Mouse (Mus musculus): ENCODE measurements around the gene Hnrnpk. TPM values are rescaled to one million over a fixed set of nuclear protein-coding genes. Genes with fewer than 3 reads are reported as not detected.
A peak's percentile ranks its signal among the peaks of the same experiment; 100 is the strongest.

The Hnrnpk gene
- polyA plus RNA-seq, 1 experiment from 2014 or later: 1,061 TPM

DNA sequence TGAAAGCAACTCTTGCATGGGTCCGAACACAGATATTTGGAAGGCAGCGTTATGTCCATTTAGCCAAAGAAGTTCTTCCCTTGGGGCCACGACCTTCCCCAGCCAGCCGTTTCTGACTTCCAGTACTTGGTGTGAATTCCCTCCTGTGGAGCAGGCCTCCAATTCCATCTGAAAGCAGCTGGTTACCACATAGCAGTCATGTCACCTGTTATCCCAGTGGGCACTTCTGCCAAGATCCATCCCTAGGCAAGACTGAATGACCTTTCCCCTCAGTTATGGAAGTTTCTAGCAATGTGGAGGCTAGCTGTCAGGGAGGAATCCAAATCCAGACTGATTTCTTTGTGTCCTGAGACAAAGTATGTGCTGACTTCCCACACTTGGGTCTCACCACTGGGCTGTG is 17.9 kb upstream of the Hnrnpk start:
- Histone ChIP-seq H3K27me3 (ENCODE audit: control insufficient read depth, insufficient read depth, low read length) (no peaks in the 10 kb centered on the region), H3K36me3 (ENCODE audit: control insufficient read depth, insufficient read depth) (no peaks in the 10 kb centered on the region), H3K9ac (ENCODE audit: low read length) (no peak overlapping the region), H3K4me2 (ENCODE audit: low read depth, low read length) (no peak overlapping the region), H3K9me3 (replicated peaks; ENCODE audit: control insufficient read depth, low read length) (no peaks in the 10 kb centered on the region), H3K27ac (ENCODE audit: low read length) (no peak overlapping the region), H3K4me1 (ENCODE audit: control insufficient read depth, insufficient read depth, low read length) (peaks cover 12% of the 10 kb centered on the region), H3K4me3 (ENCODE audit: low read length) (no peak overlapping the region)
- 75% methylated on average over 4 of the region's 4 CpGs for WGBS
- no peak for ATAC-seq (replicated peaks; ENCODE audit: extremely low read depth, insufficient read depth, low FRiP score)

DNA sequence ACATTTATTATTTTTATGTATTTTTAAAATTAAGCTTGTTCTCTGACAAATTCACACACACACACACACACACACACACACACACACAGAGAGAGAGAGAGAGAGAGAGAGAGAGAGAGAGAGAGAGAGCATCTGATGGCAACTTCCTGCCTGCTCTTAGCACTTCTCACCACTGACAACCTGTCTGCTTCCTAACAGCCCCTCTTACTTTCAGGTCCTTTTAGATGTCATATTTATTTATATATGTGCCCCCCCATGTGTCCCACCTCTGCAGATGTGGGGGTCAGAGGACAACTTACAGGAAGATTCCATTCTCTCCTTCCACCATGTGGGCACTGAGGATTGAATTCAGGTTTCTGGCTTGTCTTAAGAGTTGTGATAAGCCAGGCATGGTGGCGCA is 16.1 kb upstream of the Hnrnpk start:
- no peaks in the 10 kb centered on the region for H3K9me3 ChIP-seq (replicated peaks; ENCODE audit: control insufficient read depth, low read length)
- H3K4me1 ChIP-seq (ENCODE audit: control insufficient read depth, insufficient read depth, low read length): peaks cover 15% of the 10 kb centered on the region
- WGBS: 88% methylated on average over 1 of the region's 1 CpGs
- H3K36me3 ChIP-seq (ENCODE audit: control insufficient read depth, insufficient read depth): no peaks in the 10 kb centered on the region
- no peak overlapping the region for H3K27ac ChIP-seq (ENCODE audit: low read length)
- no peak overlapping the region for H3K4me2 ChIP-seq (ENCODE audit: low read depth, low read length)
- no peak for ATAC-seq (replicated peaks; ENCODE audit: extremely low read depth, insufficient read depth, low FRiP score)
- no peak overlapping the region for H3K4me3 ChIP-seq (ENCODE audit: low read length)
- H3K9ac ChIP-seq (ENCODE audit: low read length): no peak overlapping the region
- H3K27me3 ChIP-seq (ENCODE audit: control insufficient read depth, insufficient read depth, low read length): no peaks in the 10 kb centered on the region

DNA sequence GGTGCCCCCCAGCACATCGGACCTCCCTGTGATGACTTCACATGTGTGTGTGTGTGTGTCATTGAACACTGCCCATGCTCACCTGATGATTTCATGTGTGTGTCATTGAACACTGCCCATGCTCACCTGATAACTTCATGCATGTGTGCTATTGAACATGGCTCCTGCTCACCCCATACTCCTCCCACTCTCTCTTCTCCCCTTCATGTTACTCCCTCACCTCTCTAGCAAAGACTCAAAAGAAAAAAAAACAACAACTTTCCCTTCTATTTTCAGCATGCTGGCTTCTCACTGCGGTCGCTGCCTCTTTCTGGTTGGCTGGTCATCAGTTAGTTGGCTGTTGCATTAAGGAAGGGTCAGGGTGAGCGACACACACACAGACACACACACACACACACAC is 15.5 kb upstream of the Hnrnpk start:
- Histone ChIP-seq H3K9ac (ENCODE audit: low read length) (no peak overlapping the region), H3K36me3 (ENCODE audit: control insufficient read depth, insufficient read depth) (no peaks in the 10 kb centered on the region), H3K4me1 (ENCODE audit: control insufficient read depth, insufficient read depth, low read length) (peaks cover 13% of the 10 kb centered on the region), H3K27ac (ENCODE audit: low read length) (no peak overlapping the region), H3K4me2 (ENCODE audit: low read depth, low read length) (no peak overlapping the region), H3K4me3 (ENCODE audit: low read length) (no peak overlapping the region), H3K9me3 (replicated peaks; ENCODE audit: control insufficient read depth, low read length) (no peaks in the 10 kb centered on the region), H3K27me3 (ENCODE audit: control insufficient read depth, insufficient read depth, low read length) (no peaks in the 10 kb centered on the region)
- 82% methylated on average over 4 of the region's 4 CpGs for WGBS
- ATAC-seq (replicated peaks; ENCODE audit: extremely low read depth, insufficient read depth, low FRiP score): no peak

DNA sequence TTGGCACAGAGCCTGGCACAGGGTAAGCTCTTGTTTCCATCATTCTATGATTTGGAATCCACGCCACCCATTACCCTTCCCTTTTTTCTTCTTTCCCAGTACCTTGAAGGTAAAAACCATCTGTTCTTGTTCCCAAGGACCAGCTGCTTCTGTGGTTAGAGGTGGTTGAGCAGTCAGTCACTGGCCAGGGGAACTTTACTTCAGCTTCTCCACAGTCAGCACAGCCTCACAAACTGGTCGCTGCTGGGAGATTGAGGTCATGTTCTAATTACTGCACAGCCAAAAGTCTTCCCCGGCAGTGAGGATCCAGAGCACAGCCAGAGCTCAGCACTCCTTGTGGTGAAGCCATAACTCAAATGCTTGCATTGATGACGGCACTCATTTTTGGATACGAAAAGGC is 12.7 kb upstream of the Hnrnpk start:
- Histone ChIP-seq H3K27me3 (ENCODE audit: control insufficient read depth, insufficient read depth, low read length) (no peaks in the 10 kb centered on the region), H3K4me3 (ENCODE audit: low read length) (no peak overlapping the region), H3K27ac (ENCODE audit: low read length) (no peak overlapping the region), H3K9me3 (replicated peaks; ENCODE audit: control insufficient read depth, low read length) (peaks cover 10% of the 10 kb centered on the region), H3K9ac (ENCODE audit: low read length) (no peak overlapping the region), H3K36me3 (ENCODE audit: control insufficient read depth, insufficient read depth) (peaks cover 14% of the 10 kb centered on the region; the same call in 1 of the 2 replicates), H3K4me2 (ENCODE audit: low read depth, low read length) (no peak overlapping the region), H3K4me1 (ENCODE audit: control insufficient read depth, insufficient read depth, low read length) (peaks cover 3% of the 10 kb centered on the region; the same call in 1 of the 2 replicates)
- WGBS: 68% methylated on average over 5 of the region's 5 CpGs
- ATAC-seq (replicated peaks; ENCODE audit: extremely low read depth, insufficient read depth, low FRiP score): no peak

DNA sequence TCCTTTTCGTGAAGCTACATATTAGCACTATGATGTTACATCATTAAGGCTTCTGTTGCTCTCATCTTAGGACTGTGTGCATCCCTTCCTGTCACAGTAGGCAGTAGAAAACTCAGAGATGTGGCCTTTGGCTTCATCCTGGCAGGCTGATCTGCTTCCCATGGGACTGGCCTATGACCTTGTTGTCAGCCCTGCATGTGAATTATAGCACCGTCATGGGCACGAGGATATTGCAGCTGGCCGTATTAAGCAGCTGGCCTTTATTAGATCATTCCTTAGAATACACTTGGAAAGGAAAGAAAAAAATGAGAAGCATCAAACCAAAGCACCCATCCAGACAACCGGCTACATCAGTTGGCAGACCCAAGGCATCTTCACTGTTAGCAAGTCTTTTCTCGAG is 12.2 kb upstream of the Hnrnpk start:
- Histone ChIP-seq H3K4me1 (ENCODE audit: control insufficient read depth, insufficient read depth, low read length) (peaks cover 3% of the 10 kb centered on the region; the same call in 1 of the 2 replicates), H3K27me3 (ENCODE audit: control insufficient read depth, insufficient read depth, low read length) (no peaks in the 10 kb centered on the region), H3K4me3 (ENCODE audit: low read length) (no peak overlapping the region), H3K9me3 (replicated peaks; ENCODE audit: control insufficient read depth, low read length) (peaks cover 10% of the 10 kb centered on the region), H3K9ac (ENCODE audit: low read length) (no peak overlapping the region), H3K36me3 (ENCODE audit: control insufficient read depth, insufficient read depth) (peaks cover 18% of the 10 kb centered on the region), H3K4me2 (ENCODE audit: low read depth, low read length) (no peak overlapping the region), H3K27ac (ENCODE audit: low read length) (no peak overlapping the region)
- 66% methylated on average over 6 of the region's 6 CpGs for WGBS
- no peak for ATAC-seq (replicated peaks; ENCODE audit: extremely low read depth, insufficient read depth, low FRiP score)

DNA sequence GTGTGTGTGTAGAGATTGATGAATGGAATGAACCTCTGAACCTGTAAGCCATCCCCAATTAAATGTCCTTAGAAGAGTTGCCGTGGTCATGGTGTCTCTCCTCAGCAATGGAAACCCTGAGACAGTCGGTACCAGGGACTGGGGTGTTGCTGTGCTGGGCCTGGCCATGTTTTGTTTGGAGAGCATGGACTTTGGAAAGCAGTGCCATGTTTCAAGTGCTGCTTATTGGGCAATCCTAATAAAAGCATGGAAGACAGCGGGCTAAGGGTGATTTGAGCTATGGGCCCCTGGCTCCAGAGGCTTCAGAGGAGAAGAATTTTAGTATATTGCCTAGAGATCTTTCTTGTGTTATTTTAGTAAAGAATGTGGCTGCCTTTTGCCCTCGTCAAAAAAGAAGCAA is 7.9 kb upstream of the Hnrnpk start:
- no peak for ATAC-seq (replicated peaks; ENCODE audit: extremely low read depth, insufficient read depth, low FRiP score)
- no peak overlapping the region for H3K9ac ChIP-seq (ENCODE audit: low read length)
- H3K27me3 ChIP-seq (ENCODE audit: control insufficient read depth, insufficient read depth, low read length): no peaks in the 10 kb centered on the region
- peaks cover 3% of the 10 kb centered on the region; the same call in 1 of the 2 replicates for H3K4me1 ChIP-seq (ENCODE audit: control insufficient read depth, insufficient read depth, low read length)
- no peak overlapping the region for H3K4me3 ChIP-seq (ENCODE audit: low read length)
- H3K9me3 ChIP-seq (replicated peaks; ENCODE audit: control insufficient read depth, low read length): peaks cover 10% of the 10 kb centered on the region
- no peak overlapping the region for H3K4me2 ChIP-seq (ENCODE audit: low read depth, low read length)
- H3K36me3 ChIP-seq (ENCODE audit: control insufficient read depth, insufficient read depth): peaks cover 29% of the 10 kb centered on the region
- H3K27ac ChIP-seq (ENCODE audit: low read length): no peak overlapping the region
- WGBS: 87% methylated on average over 4 of the region's 4 CpGs

DNA sequence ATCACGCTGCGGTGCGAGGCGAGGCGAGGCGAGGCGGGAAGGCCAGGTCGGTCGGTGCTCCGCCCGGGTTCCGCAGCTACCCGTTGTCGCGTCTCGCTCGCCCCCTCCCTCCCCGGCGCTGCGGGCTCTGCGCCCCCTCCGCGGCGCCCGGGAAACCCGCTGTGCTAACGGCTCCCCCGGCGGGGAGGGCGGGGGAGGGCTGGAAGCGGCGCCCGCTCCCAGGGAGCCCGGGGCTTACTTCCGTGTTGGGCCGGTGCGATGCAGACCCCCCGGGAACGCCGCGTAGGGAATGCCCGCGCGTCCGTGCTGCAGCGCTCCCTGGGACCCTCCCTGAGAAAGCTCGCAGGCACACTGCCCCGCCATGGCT is 416 bp downstream of the Hnrnpk start:
- under 1% methylated on average over 27 of the region's 48 CpGs for WGBS

DNA sequence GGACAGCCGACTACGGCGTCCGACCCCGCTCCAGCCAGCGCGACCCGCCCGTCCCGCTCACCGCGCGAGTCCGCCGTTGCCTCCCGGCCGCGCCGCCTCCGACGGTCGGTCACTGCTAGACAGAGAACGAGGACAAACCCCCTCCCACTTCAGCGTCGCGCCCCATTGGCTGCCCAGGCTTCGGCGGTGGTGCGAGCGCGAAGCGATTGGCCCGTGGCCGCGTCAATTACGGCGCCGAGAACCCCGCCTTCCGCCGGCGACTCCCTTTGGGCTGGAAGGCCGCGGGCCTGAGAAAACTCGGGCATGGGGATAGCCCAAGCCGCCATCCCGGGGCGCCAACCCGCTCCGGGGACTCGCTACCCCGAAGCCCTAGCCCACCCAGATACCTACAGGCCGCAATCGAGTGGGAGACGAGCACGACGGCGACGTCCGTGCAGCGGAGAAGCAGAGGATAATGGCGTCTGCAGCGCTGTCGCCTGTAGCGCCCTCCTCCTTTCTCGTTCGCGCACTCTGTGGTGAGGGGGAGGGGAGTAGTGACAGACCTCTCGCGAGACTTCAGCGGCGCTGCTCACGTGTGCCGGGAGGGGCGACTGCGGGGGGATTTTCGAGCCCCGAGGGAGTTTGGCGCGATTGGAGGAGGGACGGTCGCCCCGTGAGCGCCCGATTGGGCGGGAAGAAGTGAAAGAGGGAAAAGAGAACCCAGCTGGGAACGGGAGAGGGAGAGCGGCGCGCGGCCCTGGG is 970 bp downstream of the Hnrnpk start, which contains the start of gene Rmi1:
TSS of gene Rmi1 (plus strand) at position 246 of the 741 bp plus-strand sequence.
- under 1% methylated on average over 86 of the region's 91 CpGs for WGBS
- H3K4me1 ChIP-seq (ENCODE audit: control insufficient read depth, insufficient read depth, low read length): peaks cover 11% of the 10 kb centered on the region
- peak within 1 kb of the TSS; percentile 100 for H3K9ac ChIP-seq (ENCODE audit: low read length)
- peak within 1 kb of the TSS; percentile 99 for H3K27ac ChIP-seq (ENCODE audit: low read length)
- H3K36me3 ChIP-seq (ENCODE audit: control insufficient read depth, insufficient read depth): peaks cover 9% of the 10 kb centered on the region
- H3K4me2 ChIP-seq (ENCODE audit: low read depth, low read length): peak within 1 kb of the TSS; percentile 89
- H3K4me3 ChIP-seq (ENCODE audit: low read length): peak within 1 kb of the TSS; percentile 99
- no peaks in the 10 kb centered on the region for H3K9me3 ChIP-seq (replicated peaks; ENCODE audit: control insufficient read depth, low read length)
- no peaks in the 10 kb centered on the region for H3K27me3 ChIP-seq (ENCODE audit: control insufficient read depth, insufficient read depth, low read length)
- ATAC-seq (replicated peaks; ENCODE audit: extremely low read depth, insufficient read depth, low FRiP score): peak; percentile 92

More for the DNA sequence above, 416 bp downstream of the Hnrnpk start:
- H3K27ac ChIP-seq (ENCODE audit: low read length): peak overlapping the region; percentile 99
- ATAC-seq (replicated peaks; ENCODE audit: extremely low read depth, insufficient read depth, low FRiP score): peak; percentile 76
- H3K4me1 ChIP-seq (ENCODE audit: control insufficient read depth, insufficient read depth, low read length): peaks cover 11% of the 10 kb centered on the region
- H3K4me2 ChIP-seq (ENCODE audit: low read depth, low read length): peak overlapping the region; percentile 64
- no peaks in the 10 kb centered on the region for H3K9me3 ChIP-seq (replicated peaks; ENCODE audit: control insufficient read depth, low read length)
- H3K36me3 ChIP-seq (ENCODE audit: control insufficient read depth, insufficient read depth): peaks cover 7% of the 10 kb centered on the region
- H3K27me3 ChIP-seq (ENCODE audit: control insufficient read depth, insufficient read depth, low read length): no peaks in the 10 kb centered on the region
- H3K4me3 ChIP-seq (ENCODE audit: low read length): peak overlapping the region; percentile 99
- H3K9ac ChIP-seq (ENCODE audit: low read length): peak overlapping the region; percentile 100

DNA sequence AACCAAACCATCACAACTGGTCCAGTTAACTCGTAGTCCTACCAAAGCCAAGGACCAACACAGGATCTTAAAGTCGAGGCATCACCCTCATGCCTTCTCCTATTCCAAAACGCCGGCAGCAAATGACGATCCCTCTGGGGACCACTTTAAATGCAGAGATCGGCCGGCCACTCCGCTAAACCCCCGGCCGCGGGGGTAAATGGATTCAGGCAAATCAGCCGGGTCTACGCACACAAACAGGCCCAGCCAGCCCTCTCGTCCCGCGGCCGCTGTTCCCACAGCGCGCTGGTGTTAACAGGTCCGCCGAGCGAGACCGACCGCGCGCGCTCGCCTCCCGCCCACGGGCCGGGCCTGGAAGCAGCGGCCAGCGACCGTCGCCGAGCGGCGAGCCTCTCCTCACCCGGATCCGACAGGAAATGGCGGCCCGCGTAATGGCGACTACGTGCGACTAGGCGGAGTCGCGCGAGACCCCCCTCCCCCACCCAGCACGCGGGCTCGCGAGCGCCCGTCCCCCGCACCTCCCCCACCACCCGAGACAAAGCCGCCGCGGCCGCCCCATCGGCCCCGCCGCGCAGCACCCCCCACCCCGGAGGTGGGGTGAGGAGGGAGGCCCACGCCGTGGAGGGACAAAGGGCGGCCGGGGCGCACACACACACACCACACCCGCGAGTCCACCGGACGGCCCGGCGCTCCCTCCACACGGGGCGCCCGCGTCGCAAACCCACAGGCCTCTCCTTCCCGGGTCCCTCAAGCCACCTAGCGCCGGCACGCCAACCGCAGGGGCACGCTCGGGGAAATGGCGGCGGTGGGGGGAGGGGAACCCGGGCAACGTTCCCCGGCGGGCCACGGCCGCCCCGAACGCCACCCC is 1.8 kb downstream of the Hnrnpk start:
- H3K36me3 ChIP-seq (ENCODE audit: control insufficient read depth, insufficient read depth): peaks cover 12% of the 10 kb centered on the region
- peak overlapping the region; percentile 99 for H3K27ac ChIP-seq (ENCODE audit: low read length)
- peak; percentile 20 for ATAC-seq (replicated peaks; ENCODE audit: extremely low read depth, insufficient read depth, low FRiP score)
- H3K4me1 ChIP-seq (ENCODE audit: control insufficient read depth, insufficient read depth, low read length): peaks cover 13% of the 10 kb centered on the region
- no peaks in the 10 kb centered on the region for H3K27me3 ChIP-seq (ENCODE audit: control insufficient read depth, insufficient read depth, low read length)
- H3K4me2 ChIP-seq (ENCODE audit: low read depth, low read length): peak overlapping the region; percentile 89
- H3K9me3 ChIP-seq (replicated peaks; ENCODE audit: control insufficient read depth, low read length): no peaks in the 10 kb centered on the region
- under 1% methylated on average over 64 of the region's 100 CpGs for WGBS
- peak overlapping the region; percentile 100 for H3K9ac ChIP-seq (ENCODE audit: low read length)
- peak overlapping the region; percentile 99 for H3K4me3 ChIP-seq (ENCODE audit: low read length)

All from heart, embryonic 16.5 days (tissue).